Mouse (Mus musculus): ENCODE data around the gene Olfr1016.

Olfr1016 gene

GRCm38 (mm10) chr2:85802444-85802843, at the start of gene Olfr1016:
Gene Olfr1016, minus strand, starts transcription at chr2:85802544.
- no peak for DNase-seq (ENCODE audit: low spot score)

- DNase-seq (ENCODE audit: low spot score), result no peak
These were observed 44.4 kb upstream of the Olfr1016 start, which contains the start of gene Olfr1020 for GRCm38 (mm10) chr2:85846730-85847129. Gene Olfr1020, plus strand, starts transcription at chr2:85847030.

- DNase-seq (ENCODE audit: low spot score), result no peak
These were observed 43.0 kb upstream of the Olfr1016 start, which contains the start of gene Olfr1019 for GRCm38 (mm10) chr2:85845383-85845782. Gene Olfr1019, minus strand, starts transcription at chr2:85845483.

GRCm38 (mm10) chr2:85818179-85818578, 15.8 kb upstream of the Olfr1016 start, which contains the start of gene Olfr1018:
Gene Olfr1018, plus strand, starts transcription at chr2:85818479.
- DNase-seq (ENCODE audit: low spot score), result no peak

GRCm38 (mm10) chr2:85804501-85804900, 2.2 kb upstream of the Olfr1016 start:
- no peak for DNase-seq (ENCODE audit: low spot score)

- DNase-seq (ENCODE audit: low spot score), result no peak
These were observed 10.0 kb downstream of the Olfr1016 start for GRCm38 (mm10) chr2:85792331-85792730.

DNA sequence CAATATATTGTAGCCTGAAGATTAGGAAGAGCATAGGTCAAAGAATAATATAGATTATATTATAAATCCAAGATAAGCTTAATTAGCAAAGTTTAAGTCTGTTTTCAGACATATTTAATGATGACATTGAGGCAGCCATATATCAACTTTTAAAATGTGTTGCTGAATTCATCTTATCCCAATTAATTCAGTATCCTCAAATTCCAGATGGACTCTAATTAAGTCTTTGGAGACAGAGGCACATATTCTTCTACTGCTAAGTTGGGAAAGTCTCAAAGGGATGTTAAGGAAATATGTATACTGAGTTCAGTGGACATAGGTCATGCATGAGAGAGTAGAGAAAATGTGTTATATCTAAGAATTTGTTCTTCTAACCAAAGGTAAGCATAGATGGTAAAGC, 20.6 kb downstream of the Olfr1016 start, which contains the start of gene Olfr1015:
Gene Olfr1015, plus strand, starts transcription at position 301 of the 400 bp plus-strand sequence.
- DNase-seq (ENCODE audit: low spot score), result no peak

GRCm38 (mm10) chr2:85772413-85772812, 29.9 kb downstream of the Olfr1016 start, which contains the start of gene Olfr1014:
Gene Olfr1014, plus strand, starts transcription at chr2:85772713.
- no peak for DNase-seq (ENCODE audit: low spot score)

DNA sequence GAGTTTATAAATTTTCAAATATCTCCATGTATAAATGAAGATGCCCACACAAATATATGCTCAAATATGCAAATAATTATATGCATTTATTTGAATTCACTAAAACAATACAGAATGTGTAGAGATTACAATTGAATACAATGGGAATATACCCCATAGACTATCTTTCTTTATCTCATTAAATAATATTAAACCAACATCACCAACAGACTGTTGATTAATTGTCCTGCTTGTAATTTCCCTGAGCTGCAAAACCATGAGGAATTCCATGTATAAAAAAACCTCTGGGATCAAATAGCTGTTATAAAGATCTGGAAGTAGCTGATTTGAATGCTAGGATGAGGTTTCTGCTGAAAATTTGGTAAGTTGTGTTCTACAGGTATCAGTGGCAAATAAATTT, 35.5 kb downstream of the Olfr1016 start, which contains the start of gene Olfr1013:
Gene Olfr1013, plus strand, starts transcription at position 301 of the 400 bp plus-strand sequence.
- DNase-seq (ENCODE audit: low spot score), result no peak

DNA sequence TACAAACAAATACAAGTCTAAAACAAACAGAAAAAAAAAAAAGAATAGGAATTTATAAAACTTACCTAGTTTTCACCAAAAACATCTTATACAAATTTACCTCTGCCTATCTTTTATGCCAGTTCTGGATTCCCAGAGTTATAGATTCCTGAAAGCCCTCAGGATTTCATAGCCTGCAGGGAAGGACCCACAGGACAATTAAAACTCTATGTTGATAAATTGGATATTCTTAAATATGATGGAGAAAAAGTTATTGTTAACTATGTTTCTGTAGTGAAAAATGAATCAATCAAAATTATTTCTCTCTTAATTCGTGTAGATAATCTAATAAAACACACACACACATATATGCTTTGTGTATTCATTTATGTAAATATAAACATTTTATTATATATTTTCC, 39.7 kb downstream of the Olfr1016 start, which contains the start of gene Olfr1012:
Gene Olfr1012, minus strand, starts transcription at position 101 of the 400 bp plus-strand sequence.
- DNase-seq (ENCODE audit: low spot score), result no peak

DNA sequence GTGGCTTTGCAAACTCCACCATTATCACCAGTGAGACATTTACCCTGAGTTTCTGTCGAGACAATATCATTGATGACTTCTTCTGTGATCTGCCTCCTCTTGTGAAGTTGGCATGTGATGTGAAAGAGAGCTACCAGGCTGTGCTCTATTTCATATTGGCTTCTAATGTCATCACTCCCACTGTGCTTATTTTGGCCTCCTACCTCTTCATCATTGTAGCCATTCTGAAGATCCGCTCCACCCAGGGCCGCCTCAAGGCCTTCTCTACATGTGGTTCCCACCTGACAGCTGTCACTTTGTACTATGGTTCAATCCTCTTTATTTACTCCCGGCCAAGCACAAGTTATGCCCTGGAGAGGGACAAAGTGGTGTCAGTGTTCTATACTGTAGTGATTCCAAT, 48.5 kb downstream of the Olfr1016 start:
- no peak for DNase-seq (ENCODE audit: low spot score)
